Mouse (Mus musculus) midbrain, embryonic 14.5 days (tissue): ENCODE data around the gene Garnl3. TPM values are rescaled to one million over a fixed set of nuclear protein-coding genes. Genes with fewer than 3 reads are reported as not detected.

Experiments
- ATAC-seq: fragments of 200-750 bp; cut with Nextera tagmentation; 2 replicates; pipeline ENCODE4 v1.8.0; 2017; ENCODE audit warnings: moderate number of reproducible peaks, moderate library complexity; ENCODE audit not compliant: low FRiP score, low TSS enrichment
- DNase-seq: peaks from one replicate; pipeline ENCODE4 v3.0.0-alpha.2; 2015
- H3K27ac ChIP-seq: fragments of 300-500 bp; sonication (generic); replicated peaks from 2 replicates; pipeline ENCODE4 v1.5.1; 2014; ENCODE audit warnings: mild to moderate bottlenecking, low read depth, low read length, moderate library complexity
- H3K27me3 ChIP-seq: fragments of 300-500 bp; sonication (generic); 2 replicates; pipeline ENCODE4 v1.6.1; 2014; ENCODE audit warnings: low read length, control low read depth, mixed read lengths; ENCODE audit not compliant: control insufficient read depth, insufficient read depth
- H3K36me3 ChIP-seq: fragments of 300-500 bp; sonication (generic); 2 replicates; pipeline ENCODE4 v1.6.1; 2014; ENCODE audit warnings: low read length, control low read depth; ENCODE audit not compliant: control insufficient read depth, insufficient read depth
- H3K4me1 ChIP-seq: fragments of 300-500 bp; sonication (generic); 2 replicates; pipeline ENCODE4 v1.6.1; 2014; ENCODE audit warnings: mild to moderate bottlenecking, antibody characterized with exemption, low read length, control low read depth; ENCODE audit not compliant: control insufficient read depth, insufficient read depth
- H3K4me2 ChIP-seq: fragments of 300-500 bp; sonication (generic); 2 replicates; pipeline ENCODE4 v1.6.1; 2014; ENCODE audit warnings: mild to moderate bottlenecking, low read length, moderate library complexity
- H3K4me3 ChIP-seq: fragments of 300-500 bp; sonication (generic); replicated peaks from 2 replicates; pipeline ENCODE4 v1.5.1; 2014; ENCODE audit warnings: low read depth, low read length
- H3K9ac ChIP-seq: fragments of 300-500 bp; sonication (generic); replicated peaks from 2 replicates; pipeline ENCODE4 v1.6.1; 2014; ENCODE audit warnings: mild to moderate bottlenecking, low read length, moderate library complexity
- H3K9me3 ChIP-seq: fragments of 300-500 bp; sonication (generic); 2 replicates; pipeline ENCODE4 v1.6.1; 2016; ENCODE audit warnings: low read length, control low read depth, mixed read lengths; ENCODE audit not compliant: control insufficient read depth
- WGBS: fragments of 180-500 bp; shearing (Covaris S2); extraction: QIAGEN DNeasy Blood & Tissue Kit; methylation state at CpG from one replicate; pipeline ENCODE4 v1.1.7; 2014; 5-methylcytosine and 5-hydroxymethylcytosine counted together
- polyA plus RNA-seq: library from polyadenylated mRNA; unstranded; fragments of >200 nt; fragmentation: Nextera tagmentation; extraction: Ambion mirVana; gene quantifications from 2 replicates; pipeline ENCODE4 v1.2.1, GENCODE M21; 2014

Gene Garnl3
- polyA plus RNA-seq, 1 experiment from 2014 or later: 51.1 TPM

DNA sequence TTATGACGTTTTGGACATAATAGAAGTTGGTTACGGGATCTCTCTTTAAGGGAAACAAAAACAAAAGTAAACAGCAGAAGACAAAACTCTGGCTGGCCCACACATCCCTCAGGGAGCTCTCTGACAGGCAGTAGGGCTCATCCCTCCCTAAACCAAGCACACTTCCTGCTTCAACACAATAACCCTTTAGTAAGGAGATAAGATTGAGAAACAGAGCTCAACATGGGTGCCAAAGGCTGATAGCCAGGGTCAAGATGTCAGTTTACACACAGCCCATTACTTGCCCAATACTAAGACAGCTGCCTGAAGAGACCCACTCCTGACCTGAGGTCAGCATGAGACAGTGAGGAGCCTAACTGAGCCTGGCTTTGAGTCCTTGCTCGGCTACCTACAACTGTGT, 89.9 kb downstream of the Garnl3 start:
- no peaks in the 10 kb centered on the region for H3K36me3 ChIP-seq
- no peak overlapping the region for H3K4me2 ChIP-seq
- DNase-seq (no peak), ATAC-seq (no peak)
- H3K27me3 ChIP-seq: no peaks in the 10 kb centered on the region
- H3K27ac ChIP-seq: no peak overlapping the region
- WGBS: 82% methylated on average over 3 of the region's 3 CpGs
- H3K9me3 ChIP-seq: no peaks in the 10 kb centered on the region
- no peak overlapping the region for H3K4me3 ChIP-seq
- H3K4me1 ChIP-seq: no peaks in the 10 kb centered on the region
- no peak overlapping the region for H3K9ac ChIP-seq

DNA sequence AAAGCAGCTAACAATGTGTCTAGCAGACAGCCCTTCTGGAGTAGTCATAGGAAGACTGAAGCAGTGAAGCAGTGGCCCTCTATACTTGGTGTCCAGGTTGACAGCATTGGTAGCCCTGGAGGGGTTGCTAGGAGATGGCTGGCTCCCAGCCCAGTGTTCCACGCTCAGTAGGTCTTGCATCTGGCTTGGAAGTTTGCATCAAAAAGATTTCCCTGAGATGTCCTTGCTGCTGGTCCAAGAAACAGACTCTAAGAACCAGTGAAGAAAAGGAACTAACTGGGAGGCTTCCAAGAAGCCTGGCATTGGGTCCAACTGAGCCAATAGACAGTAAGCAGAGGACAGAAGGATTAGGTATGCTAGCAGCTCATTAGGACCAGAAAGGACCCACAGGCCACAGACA, 94.0 kb downstream of the Garnl3 start:
- WGBS: 69% methylated on average over 1 of the region's 1 CpGs

DNA sequence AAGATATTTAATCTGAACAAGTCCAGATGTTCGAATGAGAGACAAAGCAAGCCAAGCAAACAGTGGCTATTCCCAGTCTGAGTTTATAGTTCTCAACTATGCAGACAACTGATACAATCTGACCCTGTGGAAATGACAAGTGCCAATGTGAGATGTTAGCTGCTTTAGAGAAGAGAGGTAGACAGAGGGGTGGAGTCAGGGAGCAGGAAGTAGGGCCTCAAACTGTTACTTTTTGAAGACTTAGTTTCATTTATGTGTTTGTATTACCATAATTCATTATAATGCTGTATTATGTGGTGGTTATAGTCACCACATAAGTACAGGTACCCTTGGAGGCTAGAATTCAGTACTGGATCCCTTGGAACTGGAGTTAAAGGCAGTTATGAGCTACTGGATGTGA, 96.2 kb downstream of the Garnl3 start:
- H3K9ac ChIP-seq: no peak overlapping the region
- no peak for DNase-seq
- no peak overlapping the region for H3K27ac ChIP-seq
- H3K9me3 ChIP-seq: no peaks in the 10 kb centered on the region
- no peak for ATAC-seq
- H3K27me3 ChIP-seq: no peaks in the 10 kb centered on the region
- H3K36me3 ChIP-seq: peaks cover 3% of the 10 kb centered on the region; the same call in 1 of the 2 replicates
- H3K4me3 ChIP-seq: no peak overlapping the region
- no peak overlapping the region for H3K4me2 ChIP-seq
- 75% methylated on average over 1 of the region's 1 CpGs for WGBS
- no peaks in the 10 kb centered on the region for H3K4me1 ChIP-seq

More for the DNA sequence above, 94.0 kb downstream of the Garnl3 start:
- ATAC-seq: no peak
- Histone ChIP-seq H3K27me3 (no peaks in the 10 kb centered on the region), H3K36me3 (no peaks in the 10 kb centered on the region), H3K9me3 (no peaks in the 10 kb centered on the region), H3K27ac (no peak overlapping the region), H3K4me1 (no peaks in the 10 kb centered on the region), H3K9ac (no peak overlapping the region), H3K4me2 (no peak overlapping the region), H3K4me3 (no peak overlapping the region)
- peak; percentile 35 for DNase-seq

DNA sequence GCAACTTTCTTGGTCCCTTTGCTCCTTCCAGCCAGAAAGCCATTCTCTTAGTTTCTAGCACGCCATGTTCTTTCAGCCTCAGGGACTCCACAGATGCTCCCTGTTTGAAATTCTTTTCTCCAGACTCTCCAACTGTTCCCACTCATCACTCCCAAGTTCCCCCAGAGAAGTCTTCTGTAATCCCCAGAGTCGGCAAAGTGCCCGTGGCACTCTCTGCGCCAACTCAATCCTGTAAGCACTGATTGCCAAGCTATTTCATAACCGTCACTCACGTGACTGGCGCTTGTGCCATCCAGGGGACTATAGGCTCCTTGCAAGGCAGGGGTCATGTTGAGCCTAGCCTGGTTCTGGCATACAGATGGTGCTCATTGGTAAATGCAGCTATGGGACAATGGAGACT, 98.2 kb downstream of the Garnl3 start:
- DNase-seq: no peak
- no peaks in the 10 kb centered on the region for H3K9me3 ChIP-seq
- no peak overlapping the region for H3K4me2 ChIP-seq
- no peaks in the 10 kb centered on the region for H3K27me3 ChIP-seq
- no peak overlapping the region for H3K9ac ChIP-seq
- H3K27ac ChIP-seq: no peak overlapping the region
- no peak overlapping the region for H3K4me3 ChIP-seq
- WGBS: 90% methylated on average over 7 of the region's 7 CpGs
- ATAC-seq: no peak
- no peaks in the 10 kb centered on the region for H3K4me1 ChIP-seq
- H3K36me3 ChIP-seq: peaks cover 3% of the 10 kb centered on the region; the same call in 1 of the 2 replicates

DNA sequence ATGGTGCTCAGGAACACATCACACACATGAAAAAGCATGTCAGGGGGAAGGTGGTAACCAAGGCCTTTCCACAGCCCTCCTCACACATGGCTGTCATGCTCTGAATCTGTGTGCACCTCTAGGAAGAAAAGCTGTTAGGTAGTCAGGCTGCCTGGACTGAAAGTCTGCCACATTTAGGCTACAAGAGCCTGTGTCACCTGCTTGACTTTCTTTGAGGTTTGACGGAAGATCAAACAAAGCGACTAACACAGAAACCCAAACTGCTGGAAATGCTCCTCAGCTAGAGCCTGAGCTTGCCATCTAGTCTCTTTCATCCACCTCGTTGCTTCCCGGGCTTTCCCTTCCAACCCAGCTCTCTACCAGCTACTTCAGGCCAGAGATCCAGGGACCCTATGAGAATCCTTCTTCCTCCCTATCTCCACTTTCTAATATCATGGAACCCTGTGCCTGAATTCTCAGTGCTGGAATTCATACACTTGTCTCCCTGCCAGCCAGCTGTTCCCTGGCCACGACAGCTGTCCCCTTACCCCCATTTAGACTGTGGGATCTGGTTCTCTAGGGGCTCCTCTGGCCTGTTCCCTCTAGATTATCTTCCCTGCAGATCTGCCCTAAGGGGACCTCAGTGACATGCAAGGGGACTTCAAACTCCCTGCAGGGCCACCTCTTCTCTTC, 98.9 kb downstream of the Garnl3 start:
- no peak for DNase-seq
- Histone ChIP-seq H3K4me2 (no peak overlapping the region), H3K27me3 (no peaks in the 10 kb centered on the region), H3K36me3 (peaks cover 3% of the 10 kb centered on the region), H3K27ac (no peak overlapping the region), H3K9ac (no peak overlapping the region), H3K4me1 (no peaks in the 10 kb centered on the region), H3K4me3 (no peak overlapping the region), H3K9me3 (no peaks in the 10 kb centered on the region)
- 85% methylated on average over 5 of the region's 5 CpGs for WGBS
- no peak for ATAC-seq

DNA sequence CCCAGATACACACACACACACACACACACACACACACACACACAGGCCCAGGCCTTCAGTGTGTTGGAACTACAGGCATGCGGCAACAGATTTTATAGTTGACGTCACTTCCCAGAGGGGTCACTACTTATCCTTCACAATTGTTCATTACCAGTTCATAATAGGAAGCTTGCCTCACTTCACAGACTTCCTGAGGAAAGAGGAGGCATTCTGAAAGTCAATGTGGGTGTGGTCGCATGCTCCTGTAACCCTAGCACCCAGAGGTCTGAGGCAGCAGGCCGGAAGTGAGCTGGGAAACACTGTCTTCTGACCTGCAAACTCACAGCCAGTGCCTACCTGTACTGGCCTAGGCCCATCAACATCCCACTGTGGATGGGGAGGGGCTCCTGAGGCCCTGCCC, 106.4 kb downstream of the Garnl3 start:
- ATAC-seq (no peak), DNase-seq (no peak)
- Histone ChIP-seq H3K9me3 (no peaks in the 10 kb centered on the region), H3K27me3 (no peaks in the 10 kb centered on the region), H3K4me1 (no peaks in the 10 kb centered on the region), H3K9ac (no peak overlapping the region), H3K4me2 (no peak overlapping the region), H3K27ac (no peak overlapping the region), H3K36me3 (peaks cover 4% of the 10 kb centered on the region), H3K4me3 (no peak overlapping the region)
- 94% methylated on average over 4 of the region's 4 CpGs for WGBS

DNA sequence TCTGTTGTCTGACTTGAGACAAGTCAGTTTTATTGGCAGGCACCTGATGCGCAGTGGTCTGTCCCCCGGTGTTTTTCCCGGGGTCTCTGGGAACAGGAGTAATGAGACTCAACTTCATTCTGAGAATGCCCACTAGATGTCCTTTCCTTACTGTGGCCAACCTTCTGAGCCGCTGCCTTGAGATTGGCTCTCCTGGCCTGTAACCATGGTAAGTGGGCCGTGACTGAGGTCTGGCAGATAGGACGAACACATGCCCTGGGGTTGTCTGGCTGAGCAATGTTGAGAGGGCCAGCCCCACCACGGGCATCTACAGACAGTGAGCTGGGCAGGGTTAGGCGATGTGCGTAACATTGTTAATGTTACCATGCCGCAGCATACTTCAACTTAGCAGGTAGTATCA, 106.9 kb downstream of the Garnl3 start:
- peak; percentile 47 for DNase-seq
- no peak overlapping the region for H3K4me3 ChIP-seq
- no peak overlapping the region for H3K4me2 ChIP-seq
- no peak overlapping the region for H3K9ac ChIP-seq
- ATAC-seq: no peak
- no peak overlapping the region for H3K27ac ChIP-seq
- H3K36me3 ChIP-seq: peaks cover 4% of the 10 kb centered on the region; the same call in 1 of the 2 replicates
- H3K9me3 ChIP-seq: no peaks in the 10 kb centered on the region
- H3K27me3 ChIP-seq: no peaks in the 10 kb centered on the region
- 67% methylated on average over 10 of the region's 10 CpGs for WGBS
- no peaks in the 10 kb centered on the region for H3K4me1 ChIP-seq

DNA sequence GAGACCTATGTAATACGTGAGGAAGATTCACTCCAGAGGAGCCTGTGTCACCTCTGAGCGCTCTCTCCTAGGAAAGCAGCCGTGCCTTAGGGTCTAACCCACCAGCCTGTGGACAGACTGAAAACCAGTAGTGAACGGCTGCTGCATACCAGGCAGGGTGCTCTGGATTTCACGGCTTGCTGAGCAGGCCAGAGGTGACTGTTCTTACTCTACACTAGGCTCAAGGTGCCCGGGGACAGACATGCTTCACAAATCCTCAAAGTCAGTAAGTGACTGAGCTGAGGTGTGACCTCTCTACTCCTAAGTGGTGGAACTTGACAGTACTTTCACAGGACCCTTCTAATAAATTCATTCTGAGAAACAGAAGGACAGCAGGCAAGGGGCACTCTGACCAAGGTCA, 108.6 kb downstream of the Garnl3 start:
- Histone ChIP-seq H3K9me3 (no peaks in the 10 kb centered on the region), H3K27ac (no peak overlapping the region), H3K4me3 (no peak overlapping the region), H3K9ac (no peak overlapping the region), H3K4me2 (no peak overlapping the region), H3K36me3 (peaks cover 4% of the 10 kb centered on the region; the same call in 1 of the 2 replicates), H3K27me3 (no peaks in the 10 kb centered on the region), H3K4me1 (no peaks in the 10 kb centered on the region)
- 77% methylated on average over 6 of the region's 6 CpGs for WGBS
- DNase-seq: no peak
- ATAC-seq: no peak

DNA sequence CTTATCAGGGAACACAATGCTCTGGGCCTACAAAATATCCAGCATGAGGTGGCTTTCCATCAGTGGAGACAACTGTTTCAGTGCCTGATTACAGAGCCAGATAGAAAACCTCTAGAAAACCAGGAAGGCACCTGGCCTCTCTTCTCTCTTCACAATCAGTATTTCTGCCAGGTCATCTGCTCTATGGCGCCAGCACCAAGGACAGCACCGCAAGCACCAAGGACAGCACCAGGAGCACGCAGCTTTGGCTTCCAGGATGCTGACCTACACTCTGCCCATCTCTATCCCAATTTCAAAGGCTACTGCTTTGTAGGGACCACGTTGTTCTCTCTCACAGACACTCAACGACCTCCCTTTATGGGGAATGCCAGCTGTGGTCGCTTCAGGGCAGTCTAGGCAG, 113.4 kb downstream of the Garnl3 start:
- Histone ChIP-seq H3K4me3 (no peak overlapping the region), H3K27ac (no peak overlapping the region), H3K4me1 (no peaks in the 10 kb centered on the region), H3K4me2 (no peak overlapping the region), H3K36me3 (no peaks in the 10 kb centered on the region), H3K27me3 (no peaks in the 10 kb centered on the region), H3K9ac (no peak overlapping the region), H3K9me3 (no peaks in the 10 kb centered on the region)
- 17% methylated on average over 6 of the region's 6 CpGs for WGBS
- ATAC-seq (no peak), DNase-seq (no peak)
